Mouse (Mus musculus): ENCODE measurements around the gene Dbil5. TPM values are rescaled to one million over a fixed set of nuclear protein-coding genes. Genes with fewer than 3 reads are reported as not detected.

Gene Dbil5
- polyA plus RNA-seq, 1 experiment from 2014 or later: 0.38 TPM

GRCm38 (mm10) chr11:76258511-76258910, 41.1 kb downstream of the Dbil5 start:
- Histone ChIP-seq H3K4me3 (replicated peaks) (no peak overlapping the region), H3K27me3 (replicated peaks) (no peaks in the 10 kb centered on the region), H3K4me1 (peaks cover 43% of the 10 kb centered on the region), H3K36me3 (peaks cover 5% of the 10 kb centered on the region), H3K4me2 (no peak overlapping the region), H3K27ac (replicated peaks) (no peak overlapping the region), H3K9me3 (replicated peaks) (no peaks in the 10 kb centered on the region), H3K9ac (replicated peaks) (no peak overlapping the region)
- WGBS: 75% methylated on average over 6 of the region's 6 CpGs
- ATAC-seq (ENCODE audit: low FRiP score): no peak

DNA sequence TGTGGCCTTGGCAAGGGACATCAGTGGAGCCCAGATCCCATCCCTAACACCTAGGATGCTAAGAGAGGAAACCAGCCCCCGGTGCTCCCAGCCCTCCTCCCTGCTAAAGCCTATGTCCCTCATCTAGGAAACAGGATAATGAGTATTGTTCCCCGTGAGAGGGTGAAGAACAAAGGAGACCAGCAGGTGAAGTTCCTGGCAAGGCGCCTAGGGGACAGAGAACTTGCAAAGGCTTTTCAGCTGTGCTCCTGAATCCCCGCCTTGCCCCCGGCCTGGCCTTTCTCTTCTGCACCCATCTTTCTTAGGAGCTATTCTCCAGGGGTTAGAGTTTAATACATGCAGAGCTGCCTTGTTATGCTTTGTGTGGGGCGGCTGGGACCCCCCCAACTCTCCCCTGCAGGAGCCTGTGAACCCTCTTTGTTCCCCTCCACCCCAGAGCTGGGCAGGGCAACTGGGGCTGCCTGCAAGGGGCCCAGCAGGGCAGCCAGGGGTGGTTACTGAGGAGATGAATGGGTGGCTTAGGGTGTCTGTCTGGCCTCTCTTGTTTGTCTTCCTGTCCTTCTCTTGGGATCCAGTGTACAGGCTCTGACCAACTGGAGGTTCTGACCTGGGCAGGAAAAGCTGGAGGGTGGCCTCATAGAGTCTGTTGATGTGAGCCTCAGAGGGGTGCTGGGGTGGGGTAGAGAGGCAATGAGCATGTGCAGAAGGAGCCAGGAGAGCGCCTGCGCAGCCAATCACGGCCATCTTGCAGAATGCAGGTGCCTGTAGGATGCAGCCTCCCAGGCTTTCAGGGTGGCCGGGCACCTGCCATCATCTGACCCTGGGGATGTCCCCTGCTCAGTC, 43.0 kb downstream of the Dbil5 start:
- no peak for ATAC-seq (ENCODE audit: low FRiP score)
- Histone ChIP-seq H3K27ac (replicated peaks) (0 out of 2 replicates have a peak overlapping the region, but pooled peaks have one; percentile 11), H3K4me3 (replicated peaks) (no peak overlapping the region), H3K27me3 (replicated peaks) (no peaks in the 10 kb centered on the region), H3K4me1 (peaks cover 31% of the 10 kb centered on the region), H3K9ac (replicated peaks) (no peak overlapping the region), H3K9me3 (replicated peaks) (no peaks in the 10 kb centered on the region), H3K4me2 (no peak overlapping the region), H3K36me3 (peaks cover 5% of the 10 kb centered on the region)
- WGBS: 38% methylated on average over 10 of the region's 10 CpGs

DNA sequence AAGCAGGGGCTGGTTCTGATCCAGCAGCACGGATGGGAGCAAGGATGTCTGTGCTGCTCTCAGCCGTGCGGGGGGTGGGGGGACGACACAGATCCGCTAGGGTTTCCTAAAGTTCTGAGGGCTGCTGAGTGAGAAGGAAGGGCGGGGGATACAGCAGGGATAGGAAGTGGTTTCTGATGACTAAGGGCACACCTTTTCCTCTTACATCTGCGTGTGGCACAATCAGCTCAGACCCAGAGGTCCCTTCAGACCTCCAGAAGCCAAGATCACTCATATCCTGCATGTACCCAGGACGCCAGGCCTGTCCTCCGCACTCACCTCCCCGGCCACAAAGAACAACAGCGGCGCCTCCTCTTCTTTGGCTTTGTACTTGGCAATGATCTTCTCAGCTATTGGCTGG, 43.8 kb downstream of the Dbil5 start:
- no peaks in the 10 kb centered on the region for H3K9me3 ChIP-seq (replicated peaks)
- no peak overlapping the region for H3K4me2 ChIP-seq
- peaks cover 5% of the 10 kb centered on the region for H3K36me3 ChIP-seq
- H3K4me1 ChIP-seq: peaks cover 29% of the 10 kb centered on the region
- H3K27ac ChIP-seq (replicated peaks): no peak overlapping the region
- no peak overlapping the region for H3K9ac ChIP-seq (replicated peaks)
- H3K4me3 ChIP-seq (replicated peaks): no peak overlapping the region
- no peaks in the 10 kb centered on the region for H3K27me3 ChIP-seq (replicated peaks)
- no peak for ATAC-seq (ENCODE audit: low FRiP score)
- 74% methylated on average over 12 of the region's 12 CpGs for WGBS

DNA sequence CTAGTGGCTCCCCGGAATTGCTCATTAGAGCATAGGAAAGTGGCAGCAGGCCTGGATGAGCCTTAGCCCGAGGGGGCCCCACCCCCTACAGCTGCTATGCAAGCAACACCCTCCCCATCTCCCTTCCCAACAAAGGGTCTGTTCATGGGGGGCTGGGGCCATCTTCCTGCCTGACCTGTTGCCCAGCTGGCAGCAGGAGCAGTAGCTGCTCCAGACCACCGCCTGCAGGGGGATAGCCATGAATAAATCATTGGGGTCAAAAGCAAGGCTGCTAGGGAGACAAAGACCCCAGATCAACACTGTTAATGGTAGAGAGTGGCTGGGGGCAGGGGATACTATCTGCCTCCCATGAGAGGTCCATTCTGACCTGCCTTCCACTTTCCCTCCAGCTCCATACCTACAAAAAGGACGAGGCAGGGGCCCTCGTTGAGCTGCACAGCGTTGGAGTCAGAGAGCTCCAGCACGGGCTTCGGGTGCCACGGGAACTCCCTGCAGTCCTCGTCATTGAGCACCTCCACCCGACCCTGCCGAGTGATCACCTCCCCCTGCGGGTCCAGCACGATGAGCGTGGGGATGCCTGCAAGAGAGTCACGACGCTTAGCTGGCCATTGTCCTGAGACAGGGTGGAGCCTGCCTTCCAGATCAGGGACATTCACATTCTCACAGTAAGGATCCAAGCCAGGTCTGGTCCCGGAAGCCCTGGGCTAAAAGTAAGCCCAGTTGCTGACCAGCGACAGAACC, 45.4 kb downstream of the Dbil5 start:
- Histone ChIP-seq H3K4me2 (peak overlapping the region; percentile 7; the same call in 1 of the 2 replicates), H3K9ac (replicated peaks) (no peak overlapping the region), H3K27ac (replicated peaks) (no peak overlapping the region), H3K36me3 (peaks cover 5% of the 10 kb centered on the region), H3K27me3 (replicated peaks) (no peaks in the 10 kb centered on the region), H3K4me1 (peaks cover 40% of the 10 kb centered on the region), H3K4me3 (replicated peaks) (no peak overlapping the region), H3K9me3 (replicated peaks) (no peaks in the 10 kb centered on the region)
- WGBS: 8% methylated on average over 19 of the region's 19 CpGs
- no peak for ATAC-seq (ENCODE audit: low FRiP score)

DNA sequence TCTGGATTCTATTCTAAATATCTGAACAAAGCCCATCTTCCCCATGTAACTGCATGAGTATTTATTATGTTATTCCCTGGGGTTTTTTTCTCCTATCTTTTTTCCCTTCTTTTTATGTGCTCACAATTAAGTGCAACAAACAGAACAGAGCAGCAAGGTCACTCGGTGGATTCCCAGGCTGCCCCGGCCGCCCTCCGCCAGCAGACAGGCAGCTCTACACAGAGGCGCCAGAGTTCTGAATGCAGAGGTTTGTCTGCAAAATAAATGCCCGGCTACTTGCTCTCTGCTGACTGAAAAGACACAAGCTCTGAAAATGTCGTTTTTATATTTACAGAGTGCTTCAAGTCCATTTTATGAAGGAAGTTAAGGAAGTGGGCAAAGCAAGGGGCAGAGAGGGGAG, 50.1 kb downstream of the Dbil5 start:
- H3K4me2 ChIP-seq: no peak overlapping the region
- no peak overlapping the region for H3K9ac ChIP-seq (replicated peaks)
- no peaks in the 10 kb centered on the region for H3K36me3 ChIP-seq
- H3K9me3 ChIP-seq (replicated peaks): no peaks in the 10 kb centered on the region
- no peaks in the 10 kb centered on the region for H3K27me3 ChIP-seq (replicated peaks)
- peaks cover 30% of the 10 kb centered on the region for H3K4me1 ChIP-seq
- peak overlapping the region; percentile 78 for H3K27ac ChIP-seq (replicated peaks)
- H3K4me3 ChIP-seq (replicated peaks): no peak overlapping the region
- no peak; the same call in 1 of the 2 replicates for ATAC-seq (ENCODE audit: low FRiP score)
- WGBS: 24% methylated on average over 7 of the region's 7 CpGs

- no peaks in the 10 kb centered on the region for H3K36me3 ChIP-seq
- no peak overlapping the region; the same call in 1 of the 2 replicates for H3K9ac ChIP-seq (replicated peaks)
- ATAC-seq (ENCODE audit: low FRiP score): peak; percentile 67
- no peak overlapping the region for H3K4me3 ChIP-seq (replicated peaks)
- peak overlapping the region; percentile 78 for H3K27ac ChIP-seq (replicated peaks)
- no peaks in the 10 kb centered on the region for H3K27me3 ChIP-seq (replicated peaks)
- H3K9me3 ChIP-seq (replicated peaks): no peaks in the 10 kb centered on the region
- no peak overlapping the region for H3K4me2 ChIP-seq
- H3K4me1 ChIP-seq: peaks cover 25% of the 10 kb centered on the region
- WGBS: 25% methylated on average over 5 of the region's 5 CpGs
These were observed 50.6 kb downstream of the Dbil5 start for GRCm38 (mm10) chr11:76268001-76268459.

Other genes starting within 250 kb of the Dbil5 start
- gene 1700016K19Rik, start 217.7 kb upstream of the Dbil5 start, polyA plus RNA-seq (2015; fragmentation: Nextera tagmentation; extraction: Ambion mirVana): 2.9 and 3.3 TPM in 2 replicates
- gene Rflnb, start 189.8 kb upstream of the Dbil5 start, polyA plus RNA-seq (2015; fragmentation: Nextera tagmentation; extraction: Ambion mirVana): 12.6 and 19.1 TPM in 2 replicates
- gene Vps53, start 38.0 kb upstream of the Dbil5 start, polyA plus RNA-seq (2015; fragmentation: Nextera tagmentation; extraction: Ambion mirVana): 69.4 and 69.5 TPM in 2 replicates
- gene Fam57a, start 37.9 kb upstream of the Dbil5 start, polyA plus RNA-seq (2015; fragmentation: Nextera tagmentation; extraction: Ambion mirVana): 24.4 and 36.0 TPM in 2 replicates
- 13.8 and 20.1 TPM in 2 replicates for gene Gemin4, start 56 bp downstream of the Dbil5 start, polyA plus RNA-seq (2015; fragmentation: Nextera tagmentation; extraction: Ambion mirVana)
- 27.3 and 28.1 TPM in 2 replicates for gene Mrm3, start 26.1 kb downstream of the Dbil5 start, polyA plus RNA-seq (2015; fragmentation: Nextera tagmentation; extraction: Ambion mirVana)
- gene Glod4, start 26.1 kb downstream of the Dbil5 start, polyA plus RNA-seq (2015; fragmentation: Nextera tagmentation; extraction: Ambion mirVana): 112 and 123 TPM in 2 replicates
- gene Nxn, start 181.5 kb downstream of the Dbil5 start, polyA plus RNA-seq (2015; fragmentation: Nextera tagmentation; extraction: Ambion mirVana): 27.3 and 29.8 TPM in 2 replicates
- 107 and 108 TPM in 2 replicates for gene Timm22, start 189.3 kb downstream of the Dbil5 start, polyA plus RNA-seq (2015; fragmentation: Nextera tagmentation; extraction: Ambion mirVana)

Measured in neural tube, embryonic 15.5 days (tissue).